Mouse (Mus musculus) E14TG2a.4 (cell line): ENCODE data around the gene Grn.

Experiments used
- CTCF ChIP-seq: conservative IDR thresholded peaks from 2 replicates; pipeline ENCODE4 v1.5.1; 2014; ENCODE audit warnings: low read length
- NANOG ChIP-seq: IDR thresholded peaks from 2 replicates; pipeline ENCODE4 v1.6.1; 2014; ENCODE audit warnings: borderline replicate concordance, low read length, mixed read lengths
- POU5F1 ChIP-seq: IDR thresholded peaks from 2 replicates; pipeline ENCODE4 v1.6.1; 2014; ENCODE audit warnings: low read length, borderline replicate concordance

DNA sequence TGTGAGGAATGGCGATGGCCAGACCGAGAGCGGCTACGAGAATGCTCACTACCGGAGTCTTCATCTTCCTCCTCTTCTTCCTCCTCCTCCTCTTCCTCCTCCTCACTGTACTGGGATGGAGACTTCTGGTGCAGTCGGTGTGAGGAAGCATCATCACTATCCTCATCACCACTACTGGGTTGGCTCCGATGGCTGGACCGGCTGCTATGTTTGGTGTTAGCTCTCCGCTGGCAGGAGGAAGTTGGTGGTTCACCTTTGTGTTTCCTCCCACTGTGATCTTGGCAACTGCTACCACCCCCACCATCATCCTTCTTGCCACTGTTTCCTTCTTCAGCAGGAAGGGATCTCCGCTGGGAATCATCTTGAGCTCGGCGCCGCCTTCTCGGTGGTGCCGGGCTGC is 50.0 kb downstream of the Grn start:
- TF ChIP-seq CTCF (no peak), NANOG (no peak), POU5F1 (no peak)
